Mouse (Mus musculus) forebrain, embryonic 12.5 days (tissue): ENCODE data around the gene Depdc1b. TPM values are rescaled to one million over a fixed set of nuclear protein-coding genes. Genes with fewer than 3 reads are reported as not detected.

ENCODE experiments used
- ATAC-seq: fragments of 200-750 bp; cut with Nextera tagmentation; 2 replicates; pipeline ENCODE4 v1.8.0; 2017; ENCODE audit warnings: moderate TSS enrichment; ENCODE audit not compliant: low FRiP score
- H3K27ac ChIP-seq: fragments of 300-500 bp; sonication (generic); 2 replicates; pipeline ENCODE4 v1.5.1; 2016; ENCODE audit warnings: mild to moderate bottlenecking
- H3K27me3 ChIP-seq: fragments of 300-500 bp; sonication (generic); 2 replicates; pipeline ENCODE4 v1.6.1; 2016; ENCODE audit warnings: mild to moderate bottlenecking
- H3K36me3 ChIP-seq: fragments of 300-500 bp; sonication (generic); replicated peaks from 2 replicates; pipeline ENCODE4 v1.6.1; 2016; ENCODE audit warnings: mild to moderate bottlenecking
- H3K4me1 ChIP-seq: fragments of 300-500 bp; sonication (generic); 2 replicates; pipeline ENCODE4 v1.6.1; 2016
- H3K4me2 ChIP-seq: fragments of 300-500 bp; sonication (generic); 2 replicates; pipeline ENCODE4 v1.6.1; 2016; ENCODE audit warnings: mild to moderate bottlenecking, moderate library complexity
- H3K4me3 ChIP-seq: fragments of 300-500 bp; sonication (generic); replicated peaks from 2 replicates; pipeline ENCODE4 v1.5.1; 2016; ENCODE audit warnings: mild to moderate bottlenecking
- H3K9ac ChIP-seq: fragments of 300-500 bp; sonication (generic); 2 replicates; pipeline ENCODE4 v1.6.1; 2016; ENCODE audit warnings: mild to moderate bottlenecking
- H3K9me3 ChIP-seq: fragments of 300-500 bp; sonication (generic); 2 replicates; pipeline ENCODE4 v1.6.1; 2016
- WGBS: fragments of 180-500 bp; shearing (Covaris S2); methylation state at CpG from one replicate; pipeline ENCODE4 v1.1.7; 2016; 5-methylcytosine and 5-hydroxymethylcytosine counted together
- polyA plus RNA-seq: library from polyadenylated mRNA; unstranded; fragments of >200 nt; fragmentation: Nextera tagmentation; extraction: Ambion mirVana; gene quantifications from 2 replicates; pipeline ENCODE4 v1.2.1, GENCODE M21; 2016

Gene Depdc1b
- polyA plus RNA-seq = 18.2 and 22.6 TPM in 2 replicates

- peak; percentile 99 for ATAC-seq
- H3K4me3 ChIP-seq = peak within 1 kb of the TSS; percentile 85
- H3K9ac ChIP-seq = peak within 1 kb of the TSS; percentile 80
- no peaks in the 10 kb centered on the region for H3K27me3 ChIP-seq
- H3K9me3 ChIP-seq = no peaks in the 10 kb centered on the region
- H3K36me3 ChIP-seq = no peaks in the 10 kb centered on the region
- H3K27ac ChIP-seq = peak within 1 kb of the TSS; percentile 75
- H3K4me1 ChIP-seq = peaks cover 20% of the 10 kb centered on the region
- WGBS = under 1% methylated on average over 48 of the region's 48 CpGs
- H3K4me2 ChIP-seq = peak within 1 kb of the TSS; percentile 88
Observed at GRCm38 (mm10) chr13:108315702-108316486, at the start of gene Depdc1b. Gene Depdc1b (plus strand): TSS chr13:108316332.

DNA sequence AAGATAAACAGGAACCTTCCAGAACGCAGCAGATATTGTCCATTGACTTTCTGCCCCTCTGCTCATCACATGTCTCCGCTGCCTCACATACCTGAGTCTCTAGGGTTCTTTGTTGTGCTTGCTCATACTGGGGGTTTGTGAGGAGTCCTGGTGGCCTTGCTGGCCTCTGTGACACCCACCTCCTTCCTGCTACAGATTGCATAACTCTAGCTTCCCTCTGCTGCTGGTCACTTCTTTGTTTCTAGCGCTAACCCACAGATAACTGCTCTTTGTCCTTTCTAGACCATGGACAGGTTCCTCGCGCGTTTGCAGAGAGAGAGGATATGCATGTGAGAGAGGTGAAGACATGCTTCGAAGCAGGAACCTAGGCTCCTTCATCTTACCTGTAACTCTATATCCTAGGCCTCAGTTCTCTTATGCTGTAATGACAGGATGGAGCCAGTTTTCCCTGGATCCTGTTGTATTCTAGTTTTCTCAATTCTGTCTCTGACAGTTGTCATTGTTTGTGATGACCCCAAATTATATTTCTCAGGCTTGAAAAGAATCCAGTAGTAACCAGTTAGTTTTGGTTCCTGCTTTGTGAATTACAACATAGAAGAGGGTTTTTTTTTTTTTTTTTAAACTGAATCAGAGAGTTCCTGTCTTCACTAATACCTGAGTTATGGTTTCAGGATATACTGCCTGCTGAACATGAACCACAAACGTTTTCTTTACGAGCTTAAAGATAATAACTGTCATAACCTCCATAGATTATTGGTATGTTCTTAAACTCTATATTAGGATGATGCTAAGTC, 48.1 kb upstream of the Depdc1b start:
- Histone ChIP-seq H3K9ac (no peak overlapping the region), H3K27ac (no peak overlapping the region), H3K36me3 (no peaks in the 10 kb centered on the region), H3K4me1 (no peaks in the 10 kb centered on the region; the same call in 1 of the 2 replicates), H3K4me2 (no peak overlapping the region), H3K4me3 (no peak overlapping the region), H3K27me3 (no peaks in the 10 kb centered on the region), H3K9me3 (no peaks in the 10 kb centered on the region)
- ATAC-seq = no peak
- 88% methylated on average over 9 of the region's 9 CpGs for WGBS

- H3K36me3 ChIP-seq = no peaks in the 10 kb centered on the region
- no peaks in the 10 kb centered on the region for H3K27me3 ChIP-seq
- no peaks in the 10 kb centered on the region for H3K4me1 ChIP-seq
- ATAC-seq = no peak
- 83% methylated on average over 7 of the region's 7 CpGs for WGBS
- no peak overlapping the region for H3K4me3 ChIP-seq
- H3K9ac ChIP-seq = no peak overlapping the region
- H3K4me2 ChIP-seq = no peak overlapping the region
- no peaks in the 10 kb centered on the region for H3K9me3 ChIP-seq
- no peak overlapping the region for H3K27ac ChIP-seq
Observed at GRCm38 (mm10) chr13:108271458-108272148, 44.5 kb upstream of the Depdc1b start.

GRCm38 (mm10) chr13:108272332-108272731, 43.8 kb upstream of the Depdc1b start:
- Histone ChIP-seq H3K9ac (no peak overlapping the region), H3K27ac (no peak overlapping the region), H3K4me1 (no peaks in the 10 kb centered on the region), H3K4me3 (no peak overlapping the region), H3K27me3 (no peaks in the 10 kb centered on the region), H3K4me2 (no peak overlapping the region), H3K36me3 (no peaks in the 10 kb centered on the region), H3K9me3 (no peaks in the 10 kb centered on the region)
- WGBS = 88% methylated on average over 8 of the region's 8 CpGs
- ATAC-seq = no peak

DNA sequence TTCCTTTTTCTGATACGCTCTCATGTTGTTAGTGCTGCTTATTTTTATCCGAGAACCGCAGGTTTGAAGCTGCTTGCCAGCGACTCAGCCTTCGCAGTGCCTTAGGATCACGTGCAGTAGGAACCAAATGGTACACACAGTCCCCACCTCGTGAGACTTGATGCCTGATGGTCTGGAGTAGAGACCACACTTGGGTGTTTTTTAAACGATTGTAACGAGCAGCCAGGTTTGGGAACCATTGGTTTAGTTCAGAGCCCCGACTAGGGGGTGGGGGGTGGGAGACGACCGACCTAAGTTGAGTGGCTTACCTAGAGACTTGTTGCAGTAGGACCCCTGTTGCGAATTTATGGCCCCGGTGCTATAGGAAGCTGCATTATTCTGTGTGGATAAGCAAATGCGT, 43.1 kb upstream of the Depdc1b start:
- Histone ChIP-seq H3K4me3 (no peak overlapping the region), H3K36me3 (no peaks in the 10 kb centered on the region), H3K4me1 (no peaks in the 10 kb centered on the region), H3K9ac (no peak overlapping the region), H3K9me3 (no peaks in the 10 kb centered on the region), H3K27me3 (no peaks in the 10 kb centered on the region), H3K4me2 (no peak overlapping the region), H3K27ac (no peak overlapping the region)
- WGBS = 68% methylated on average over 15 of the region's 15 CpGs
- no peak for ATAC-seq

GRCm38 (mm10) chr13:108273456-108273855, 42.7 kb upstream of the Depdc1b start:
- H3K4me3 ChIP-seq = no peak overlapping the region
- no peak overlapping the region for H3K9ac ChIP-seq
- H3K4me2 ChIP-seq = no peak overlapping the region
- no peak overlapping the region for H3K27ac ChIP-seq
- WGBS = 56% methylated on average over 5 of the region's 5 CpGs
- no peaks in the 10 kb centered on the region for H3K27me3 ChIP-seq
- H3K9me3 ChIP-seq = no peaks in the 10 kb centered on the region
- H3K4me1 ChIP-seq = no peaks in the 10 kb centered on the region
- ATAC-seq = no peak
- no peaks in the 10 kb centered on the region for H3K36me3 ChIP-seq

DNA sequence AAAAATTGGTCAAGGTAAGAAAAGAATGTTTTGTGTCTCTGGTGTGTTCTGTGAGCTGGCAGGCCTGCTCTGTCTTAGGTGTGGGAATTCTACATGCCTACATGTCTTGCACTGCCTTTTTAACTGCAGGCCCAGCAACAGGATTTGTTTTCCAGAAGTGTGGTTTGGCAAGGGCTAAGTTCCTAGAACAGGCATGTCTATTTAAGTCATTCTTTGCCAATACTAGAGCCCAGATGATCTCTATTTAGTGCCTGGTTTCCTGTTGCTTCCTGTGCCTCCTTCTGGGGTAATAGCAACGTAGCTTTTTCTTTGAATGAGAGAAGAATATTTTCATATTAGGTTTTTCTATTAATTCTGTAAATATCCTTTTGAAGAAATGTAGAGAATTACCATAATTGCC, 39.6 kb upstream of the Depdc1b start:
- Histone ChIP-seq H3K27ac (no peak overlapping the region), H3K27me3 (no peaks in the 10 kb centered on the region), H3K36me3 (no peaks in the 10 kb centered on the region), H3K4me1 (no peaks in the 10 kb centered on the region), H3K9ac (no peak overlapping the region), H3K4me2 (no peak overlapping the region), H3K9me3 (no peaks in the 10 kb centered on the region), H3K4me3 (no peak overlapping the region)
- WGBS = 65% methylated on average over 1 of the region's 1 CpGs
- no peak for ATAC-seq

DNA sequence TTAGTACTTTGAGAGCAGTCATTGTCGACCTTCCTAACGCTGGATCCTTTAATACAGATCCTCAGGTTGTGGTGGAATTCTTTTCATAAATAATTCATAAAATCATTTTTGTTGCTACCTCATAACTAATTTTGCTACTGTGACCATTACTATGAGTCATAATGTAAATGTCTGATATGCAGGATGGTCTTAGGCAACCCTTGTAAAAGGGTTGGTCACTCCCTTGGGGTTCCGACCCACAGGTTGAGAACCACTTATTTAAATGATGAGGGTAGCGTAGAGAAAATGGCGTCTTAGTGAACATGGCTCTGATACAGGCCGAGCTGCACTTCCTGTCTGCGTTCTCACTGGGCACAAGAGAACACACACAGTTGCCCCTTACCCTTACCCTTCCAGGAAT, 38.8 kb upstream of the Depdc1b start:
- no peak for ATAC-seq
- H3K9me3 ChIP-seq = no peaks in the 10 kb centered on the region
- H3K27me3 ChIP-seq = no peaks in the 10 kb centered on the region
- H3K9ac ChIP-seq = no peak overlapping the region
- no peaks in the 10 kb centered on the region for H3K4me1 ChIP-seq
- no peaks in the 10 kb centered on the region for H3K36me3 ChIP-seq
- no peak overlapping the region for H3K4me3 ChIP-seq
- H3K4me2 ChIP-seq = no peak overlapping the region
- 81% methylated on average over 7 of the region's 7 CpGs for WGBS
- H3K27ac ChIP-seq = no peak overlapping the region

DNA sequence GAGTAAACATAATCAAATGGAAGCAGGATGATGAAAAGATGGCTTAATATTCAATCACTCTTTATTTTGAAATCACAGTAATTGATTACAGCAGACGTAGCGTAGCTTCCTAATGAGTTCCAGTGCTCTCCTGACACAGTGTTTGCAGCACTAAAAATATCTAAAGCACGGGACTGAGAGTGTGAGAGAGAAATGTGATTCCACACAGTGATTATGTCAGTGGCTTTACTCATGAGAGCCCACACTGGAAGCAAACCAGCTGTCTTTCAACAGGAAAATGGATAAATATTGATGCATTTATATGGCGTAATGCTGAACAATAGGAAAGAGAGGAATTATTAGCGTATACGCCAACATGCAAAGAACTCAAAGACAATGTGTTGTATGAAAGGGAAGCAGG, 37.5 kb upstream of the Depdc1b start:
- Histone ChIP-seq H3K4me2 (no peak overlapping the region), H3K36me3 (no peaks in the 10 kb centered on the region), H3K4me3 (no peak overlapping the region), H3K27ac (no peak overlapping the region), H3K9me3 (no peaks in the 10 kb centered on the region), H3K4me1 (no peaks in the 10 kb centered on the region), H3K27me3 (no peaks in the 10 kb centered on the region), H3K9ac (no peak overlapping the region)
- no peak for ATAC-seq
- 66% methylated on average over 6 of the region's 6 CpGs for WGBS

- H3K27ac ChIP-seq = no peak overlapping the region
- H3K9me3 ChIP-seq = no peaks in the 10 kb centered on the region
- ATAC-seq = no peak
- H3K36me3 ChIP-seq = no peaks in the 10 kb centered on the region
- 87% methylated on average over 2 of the region's 2 CpGs for WGBS
- no peak overlapping the region for H3K9ac ChIP-seq
- no peak overlapping the region for H3K4me2 ChIP-seq
- no peak overlapping the region for H3K4me3 ChIP-seq
- no peaks in the 10 kb centered on the region for H3K27me3 ChIP-seq
- H3K4me1 ChIP-seq = no peaks in the 10 kb centered on the region
Observed at GRCm38 (mm10) chr13:108284312-108284711, 31.8 kb upstream of the Depdc1b start.

- Histone ChIP-seq H3K27me3 (no peaks in the 10 kb centered on the region), H3K27ac (no peak overlapping the region), H3K4me3 (no peak overlapping the region), H3K36me3 (no peaks in the 10 kb centered on the region), H3K9me3 (no peaks in the 10 kb centered on the region), H3K9ac (no peak overlapping the region), H3K4me2 (no peak overlapping the region), H3K4me1 (no peaks in the 10 kb centered on the region)
- ATAC-seq = no peak
- 50% methylated on average over 3 of the region's 3 CpGs for WGBS
Observed at GRCm38 (mm10) chr13:108287953-108288352, 28.2 kb upstream of the Depdc1b start.

GRCm38 (mm10) chr13:108289436-108289835, 26.7 kb upstream of the Depdc1b start:
- Histone ChIP-seq H3K4me2 (no peak overlapping the region), H3K36me3 (no peaks in the 10 kb centered on the region), H3K4me3 (no peak overlapping the region), H3K9ac (no peak overlapping the region), H3K4me1 (no peaks in the 10 kb centered on the region), H3K27ac (no peak overlapping the region), H3K27me3 (no peaks in the 10 kb centered on the region), H3K9me3 (no peaks in the 10 kb centered on the region)
- 82% methylated on average over 3 of the region's 3 CpGs for WGBS
- no peak for ATAC-seq
